Mouse (Mus musculus): Measurements from ENCODE around the gene Cldn9.

Gene Cldn9

DNA sequence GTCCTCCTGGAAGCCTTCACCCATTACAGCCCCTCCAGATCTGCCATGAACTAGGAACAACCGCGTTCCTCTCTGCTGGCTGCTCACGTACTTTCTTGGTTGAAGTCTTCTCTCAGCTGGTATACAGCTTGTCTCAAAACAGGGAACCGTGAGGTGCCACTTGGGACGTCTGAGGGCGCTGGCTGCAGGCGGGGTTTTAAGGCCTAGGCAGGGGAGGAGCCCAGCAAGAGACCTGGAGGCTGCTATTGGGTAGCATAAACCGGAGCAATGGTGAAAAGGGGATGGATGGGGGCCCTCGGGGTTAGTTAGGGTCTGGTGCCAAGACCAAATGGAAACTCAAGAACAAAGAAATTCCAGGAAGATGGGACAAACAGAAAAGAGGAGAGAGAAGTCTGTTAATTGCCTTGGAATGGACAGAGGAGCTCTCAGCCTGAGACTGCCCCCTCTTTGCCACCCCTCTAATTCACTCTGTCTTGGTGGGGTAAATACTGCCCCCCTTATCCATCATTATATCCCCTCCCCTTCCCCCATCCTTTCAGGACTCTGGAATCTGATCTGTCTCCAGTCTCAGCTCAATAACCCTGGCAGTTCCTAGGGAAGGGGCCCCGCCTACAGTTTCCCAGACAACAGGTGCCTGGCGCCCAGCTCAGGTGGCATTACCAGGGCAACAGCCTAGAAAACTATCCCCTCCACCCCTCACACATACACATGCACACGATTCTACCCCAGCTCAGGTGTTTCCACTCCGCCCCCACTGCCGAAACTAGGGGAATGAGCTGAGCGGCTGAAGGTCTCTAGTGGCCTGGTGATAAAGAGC lies at the start of gene Cldn9:
Gene Cldn9, minus strand, starts transcription at position 171 of the 817 bp plus-strand sequence.
- DNase-seq (ENCODE audit: low spot score in 2 of 2) = no peak

DNA sequence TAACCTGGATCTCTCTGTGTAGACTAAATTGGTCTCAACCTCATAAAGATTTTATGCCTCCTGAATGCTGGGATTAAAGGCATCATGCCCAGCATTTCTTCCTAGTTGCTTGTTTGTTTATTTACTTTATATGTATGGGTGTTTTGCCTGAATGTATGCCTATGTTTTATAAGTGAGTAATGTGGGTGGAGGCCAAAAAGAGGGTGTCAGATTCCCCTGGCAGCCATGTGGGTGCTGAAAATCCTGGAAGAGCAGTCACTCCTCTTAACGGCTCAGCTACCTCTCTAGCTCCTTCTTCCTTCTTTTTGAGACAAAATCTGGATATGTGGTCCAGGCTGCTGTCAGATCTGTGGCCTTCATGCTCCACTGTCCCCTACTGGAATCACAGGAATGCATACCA lies 46.6 kb upstream of the Cldn9 start:
- no peak for DNase-seq (ENCODE audit: low spot score in 2 of 2)

- DNase-seq (ENCODE audit: low spot score in 2 of 2) = peak in 1 of 2 experiments; percentile 48
These were observed 42.9 kb upstream of the Cldn9 start for GRCm38 (mm10) chr17:23726758-23727142.

DNA sequence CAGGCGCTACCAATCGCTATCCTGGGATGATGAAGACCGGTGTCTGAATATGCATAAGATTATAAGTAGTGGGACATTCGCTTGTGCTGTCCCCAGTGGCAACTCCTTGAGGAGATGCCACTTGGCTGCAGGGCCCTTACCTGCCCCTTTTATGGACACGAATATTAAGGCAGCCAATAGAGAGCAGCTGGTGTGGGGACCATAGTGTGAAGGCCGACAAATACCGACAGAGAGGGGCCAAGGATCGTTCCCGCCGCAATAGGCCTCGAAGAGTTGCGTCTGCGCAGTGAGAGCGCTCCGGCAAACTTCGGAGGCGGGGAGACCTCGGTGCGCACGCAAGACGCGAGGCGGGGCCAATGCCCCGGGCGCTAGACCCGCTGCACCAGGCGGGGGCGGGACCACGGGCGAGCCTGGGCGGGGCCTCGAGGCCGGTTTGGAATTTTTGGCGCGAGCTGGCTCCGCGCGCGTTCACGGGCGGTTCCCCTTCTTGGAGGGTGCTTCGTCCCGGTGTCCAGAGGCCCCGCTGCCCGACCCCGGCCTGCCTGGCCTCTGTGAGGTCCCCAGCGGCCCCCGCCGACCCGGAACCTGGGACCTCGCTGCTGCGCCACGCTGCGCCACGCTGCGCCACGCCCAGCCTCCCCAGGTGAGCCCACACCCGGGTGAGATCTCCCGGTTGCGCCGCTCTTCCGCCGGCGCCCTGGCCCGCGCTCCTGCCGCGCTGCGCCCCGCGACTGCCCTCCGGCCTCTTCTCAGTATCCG lies 42.4 kb upstream of the Cldn9 start, which contains the start of gene Pkmyt1:
Gene Pkmyt1, plus strand, starts transcription at position 338 of the 759 bp plus-strand sequence.
- DNase-seq (ENCODE audit: low spot score in 2 of 2) = peak; percentile 84 to 89

DNA sequence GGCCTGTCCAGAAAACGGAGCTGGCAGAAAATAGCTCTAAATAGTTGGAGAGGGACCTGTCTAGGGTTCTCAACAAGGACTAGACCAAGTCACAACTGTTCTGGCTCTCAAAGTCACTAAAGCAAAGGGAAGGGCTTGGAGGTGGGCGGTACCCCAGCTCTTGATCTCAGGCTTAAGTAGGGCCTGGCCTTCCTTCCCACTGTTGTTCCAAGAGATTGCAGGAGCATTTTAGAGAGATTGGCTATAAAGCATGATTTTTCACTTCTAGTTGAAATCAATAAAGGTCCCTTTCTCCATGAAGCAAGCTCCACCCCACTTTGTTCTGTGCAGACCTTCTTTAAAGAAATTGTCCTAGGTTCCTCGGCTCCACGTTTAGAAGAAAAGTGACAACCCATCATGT lies 41.7 kb upstream of the Cldn9 start:
- DNase-seq (ENCODE audit: low spot score in 2 of 2) = no peak

DNA sequence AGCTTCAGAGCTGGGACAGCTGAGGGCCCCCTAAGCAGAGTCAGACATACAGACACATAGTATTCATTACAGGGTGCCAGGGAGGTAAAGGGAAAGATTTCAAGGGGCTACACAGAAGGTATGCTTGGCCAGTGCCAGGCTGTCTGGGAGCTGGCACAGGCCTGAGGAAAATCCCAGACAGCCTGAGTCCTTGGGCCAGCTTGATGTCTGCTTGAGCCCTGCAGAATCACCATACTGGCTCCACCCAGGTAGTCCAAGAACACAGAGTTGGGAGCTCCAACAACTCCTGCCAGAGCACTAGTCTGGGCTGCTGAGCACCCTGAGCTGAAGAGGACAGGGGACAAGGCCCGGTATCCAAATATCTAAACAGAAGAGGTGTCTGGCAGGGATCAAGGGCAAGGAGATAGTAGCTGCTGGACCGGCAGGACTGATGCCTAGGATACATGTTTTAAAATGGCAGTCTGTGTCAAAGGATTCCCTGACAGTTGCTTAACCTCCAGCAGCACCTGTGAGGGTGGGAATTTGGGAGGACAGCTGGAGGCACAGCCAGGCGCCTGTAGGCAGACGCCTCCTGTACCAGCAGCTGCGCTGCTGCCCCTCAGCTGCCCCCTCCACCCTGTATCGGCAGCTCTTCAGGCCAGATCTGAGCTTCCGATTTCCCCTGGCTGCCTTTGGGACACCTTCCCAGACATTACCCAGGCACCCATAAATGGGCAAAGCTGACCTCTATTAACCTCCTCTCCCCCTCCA lies 38.7 kb upstream of the Cldn9 start, which contains the start of gene 1520401A03Rik:
Gene 1520401A03Rik, minus strand, starts transcription at position 408 of the 750 bp plus-strand sequence.
- no peak for DNase-seq (ENCODE audit: low spot score in 2 of 2)

DNA sequence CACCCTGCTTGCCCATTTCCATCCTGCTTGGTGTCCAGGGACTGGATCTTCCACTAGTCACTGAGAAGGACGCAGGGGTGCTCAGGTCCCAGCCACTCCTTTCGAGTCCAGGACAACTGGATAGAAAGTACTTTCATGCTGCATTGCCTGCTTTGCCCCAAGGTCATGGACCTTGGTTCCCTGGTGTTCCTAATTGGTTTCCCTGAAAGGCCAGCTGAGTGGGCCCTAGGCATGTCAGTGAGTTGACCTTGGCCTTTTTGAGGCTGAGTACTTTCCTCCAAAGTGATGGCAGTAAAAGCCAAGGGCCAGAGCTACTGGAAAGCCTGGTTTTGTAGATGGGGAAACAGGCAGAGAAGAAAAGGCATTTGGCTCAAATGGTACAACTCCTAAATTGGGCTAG lies 38.1 kb upstream of the Cldn9 start:
- no peak for DNase-seq (ENCODE audit: low spot score in 2 of 2)

GRCm38 (mm10) chr17:23719455-23719854 lies 35.6 kb upstream of the Cldn9 start:
- no peak for DNase-seq (ENCODE audit: low spot score in 2 of 2)

- no peak for DNase-seq (ENCODE audit: low spot score in 2 of 2)
These were observed 33.2 kb upstream of the Cldn9 start for GRCm38 (mm10) chr17:23717003-23717402.

GRCm38 (mm10) chr17:23706212-23706611 lies 22.4 kb upstream of the Cldn9 start:
- peak; percentile 55 to 72 for DNase-seq (ENCODE audit: low spot score in 2 of 2)

GRCm38 (mm10) chr17:23705525-23706104 lies 21.8 kb upstream of the Cldn9 start:
- DNase-seq (ENCODE audit: low spot score in 2 of 2) = no peak

DNA sequence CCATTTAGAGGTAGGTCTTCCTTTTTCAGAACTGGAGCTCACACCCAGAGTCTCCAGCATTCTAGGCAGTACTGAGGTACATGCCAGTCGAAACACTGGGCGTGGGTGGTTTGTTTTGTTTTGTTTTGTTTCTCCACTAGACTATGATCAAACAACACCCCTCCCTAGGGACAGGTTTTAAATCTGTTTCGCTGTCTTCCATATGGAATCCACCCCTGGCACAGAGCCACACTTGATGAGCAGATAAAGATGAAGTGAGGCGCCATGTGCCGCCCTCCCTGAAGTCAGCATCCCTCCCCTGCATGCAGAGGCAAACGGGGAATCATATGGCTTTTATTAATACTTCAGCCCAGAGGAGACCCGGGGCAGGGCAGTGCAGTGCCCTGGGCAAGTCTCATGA lies 20.9 kb upstream of the Cldn9 start:
- no peak for DNase-seq (ENCODE audit: low spot score in 2 of 2)

- DNase-seq (ENCODE audit: low spot score in 2 of 2) = no peak
These were observed 19.5 kb upstream of the Cldn9 start for GRCm38 (mm10) chr17:23703301-23703700.

- DNase-seq (ENCODE audit: low spot score in 2 of 2) = peak; percentile 85
These were observed 16.3 kb upstream of the Cldn9 start for GRCm38 (mm10) chr17:23700079-23700478.

- DNase-seq (ENCODE audit: low spot score in 2 of 2) = no peak
These were observed 15.6 kb upstream of the Cldn9 start for GRCm38 (mm10) chr17:23699131-23700077.

- DNase-seq (ENCODE audit: low spot score in 2 of 2) = no peak
These were observed 12.0 kb upstream of the Cldn9 start for GRCm38 (mm10) chr17:23695801-23696200.

GRCm38 (mm10) chr17:23694491-23694890 lies 10.7 kb upstream of the Cldn9 start:
- DNase-seq (ENCODE audit: low spot score in 2 of 2) = no peak

- no peak for DNase-seq (ENCODE audit: low spot score in 2 of 2)
These were observed 600 bp downstream of the Cldn9 start for GRCm38 (mm10) chr17:23683226-23683625.

DNA sequence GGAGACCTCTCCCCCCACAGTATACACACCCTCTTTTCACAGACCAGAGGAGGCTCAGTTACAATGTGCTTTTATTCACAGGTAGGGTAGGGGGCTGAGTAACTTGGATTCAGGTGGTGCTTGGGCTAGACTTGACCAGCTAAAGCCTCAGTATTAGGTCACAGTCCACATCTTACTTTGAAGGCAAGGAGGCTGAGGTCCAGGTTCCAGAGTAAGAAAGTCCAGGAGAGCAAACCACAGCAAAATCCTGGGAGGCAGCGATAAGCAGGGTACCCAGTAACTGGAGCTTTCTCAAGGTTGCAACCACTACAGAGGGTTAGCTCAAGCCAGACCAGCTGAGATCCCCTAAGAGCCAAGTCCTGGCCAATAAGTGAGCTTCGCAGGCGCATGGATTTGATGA lies 1.3 kb downstream of the Cldn9 start:
- no peak for DNase-seq (ENCODE audit: low spot score in 2 of 2)

GRCm38 (mm10) chr17:23682092-23682491 lies 1.7 kb downstream of the Cldn9 start:
- no peak for DNase-seq (ENCODE audit: low spot score in 2 of 2)

- no peak for DNase-seq (ENCODE audit: low spot score in 2 of 2)
These were observed 2.7 kb downstream of the Cldn9 start for GRCm38 (mm10) chr17:23681086-23681485.

Measured in frontal cortex, postnatal 14 days (tissue).